Mouse (Mus musculus) erythroblast, embryonic 14.5 days (primary cell): Measurements from ENCODE around the gene Palm3. TPM values are rescaled to one million over a fixed set of nuclear protein-coding genes. Genes with fewer than 3 reads are reported as not detected.
A peak's percentile ranks its signal among the peaks of the same experiment; 100 is the strongest.
"Not testable (repeated sequence)": the region's sequence is repeated elsewhere in the genome, so short reads cannot be mapped to it uniquely, and the experiment has no call there.

Source experiments
- H3K27me3 ChIP-seq: 2 replicates; pipeline ENCODE4 v1.6.1; 2012; ENCODE audit warnings: inconsistent platforms; ENCODE audit not compliant: control insufficient read depth
- H3K36me3 ChIP-seq: 2 replicates; pipeline ENCODE4 v1.6.1; 2012; ENCODE audit warnings: mild to moderate bottlenecking, inconsistent platforms; ENCODE audit not compliant: control insufficient read depth
- H3K4me1 ChIP-seq: 2 replicates; pipeline ENCODE4 v1.6.1; 2012; ENCODE audit warnings: inconsistent platforms; ENCODE audit not compliant: control insufficient read depth
- H3K4me3 ChIP-seq: replicated peaks from 2 replicates; pipeline ENCODE3; 2012; ENCODE audit warnings: moderate library complexity, mild to moderate bottlenecking, inconsistent platforms
- H3K9me3 ChIP-seq: 2 replicates; pipeline ENCODE4 v1.6.1; 2012; ENCODE audit warnings: low read length, inconsistent platforms, mixed read lengths; ENCODE audit not compliant: control insufficient read depth
- GATA1 ChIP-seq: IDR thresholded peaks from 2 replicates; pipeline ENCODE4 v1.6.1; 2012; ENCODE audit warnings: low read length, inconsistent platforms, mixed read lengths
- TAL1 ChIP-seq: IDR thresholded peaks from 3 replicates; pipeline ENCODE4 v1.6.1; 2012; ENCODE audit warnings: low read length, inconsistent platforms, mixed read lengths
- polyA plus RNA-seq: library from polyadenylated mRNA; stranded (reverse); fragments of >175 nt; gene quantifications from 2 replicates; pipeline ENCODE4 v1.2.3, GENCODE M21; 2012

Palm3 gene
- polyA plus RNA-seq, 1 experiment = not detected

GRCm38 (mm10) chr8:84002957-84003611 lies 18.2 kb upstream of the Palm3 start:
- TF ChIP-seq TAL1 (no peak), GATA1 (no peak)
- Histone ChIP-seq H3K27me3 (no peaks in the 10 kb centered on the region), H3K4me1 (peaks cover 58% of the 10 kb centered on the region), H3K9me3 (peaks cover 4% of the 10 kb centered on the region; the same call in 1 of the 2 replicates), H3K36me3 (peaks cover 61% of the 10 kb centered on the region), H3K4me3 (no peak overlapping the region)

- Histone ChIP-seq H3K36me3 (peaks cover 57% of the 10 kb centered on the region), H3K4me3 (peak overlapping the region; percentile 65), H3K4me1 (peaks cover 53% of the 10 kb centered on the region), H3K9me3 (peaks cover 4% of the 10 kb centered on the region; the same call in 1 of the 2 replicates), H3K27me3 (peaks cover 5% of the 10 kb centered on the region)
- TF ChIP-seq TAL1 = no peak
- TF ChIP-seq GATA1 = no peak
Measured at GRCm38 (mm10) chr8:84003612-84004246, 17.5 kb upstream of the Palm3 start.

GRCm38 (mm10) chr8:84004533-84005201 lies 16.6 kb upstream of the Palm3 start:
- TF ChIP-seq GATA1 (no peak), TAL1 (no peak)
- Histone ChIP-seq H3K4me1 (peaks cover 43% of the 10 kb centered on the region), H3K9me3 (peaks cover 4% of the 10 kb centered on the region; the same call in 1 of the 2 replicates), H3K27me3 (peaks cover 12% of the 10 kb centered on the region), H3K36me3 (peaks cover 48% of the 10 kb centered on the region), H3K4me3 (peak overlapping the region; percentile 65)

GRCm38 (mm10) chr8:84005502-84005901 lies 15.8 kb upstream of the Palm3 start:
- H3K4me3 ChIP-seq = not testable (repeated sequence)

GRCm38 (mm10) chr8:84008362-84008761 lies 12.9 kb upstream of the Palm3 start:
- peaks cover 49% of the 10 kb centered on the region for H3K27me3 ChIP-seq
- peaks cover 11% of the 10 kb centered on the region for H3K36me3 ChIP-seq
- TF ChIP-seq GATA1 = no peak
- TF ChIP-seq TAL1 = no peak
- no peak overlapping the region for H3K4me3 ChIP-seq
- H3K9me3 ChIP-seq = peaks cover 14% of the 10 kb centered on the region; the same call in 1 of the 2 replicates
- peaks cover 37% of the 10 kb centered on the region for H3K4me1 ChIP-seq

More at GRCm38 (mm10) chr8:84005502-84005901, 15.8 kb upstream of the Palm3 start:
- Histone ChIP-seq H3K4me1 (peaks cover 41% of the 10 kb centered on the region), H3K27me3 (peaks cover 20% of the 10 kb centered on the region), H3K36me3 (peaks cover 39% of the 10 kb centered on the region)
- not testable (repeated sequence) for H3K9me3 ChIP-seq

- peaks cover 23% of the 10 kb centered on the region for H3K4me1 ChIP-seq
- H3K27me3 ChIP-seq = peaks cover 63% of the 10 kb centered on the region
- H3K36me3 ChIP-seq = no peaks in the 10 kb centered on the region; the same call in 1 of the 2 replicates
- TF ChIP-seq TAL1 (no peak), GATA1 (no peak)
- peaks cover 22% of the 10 kb centered on the region; the same call in 1 of the 2 replicates for H3K9me3 ChIP-seq
- no peak overlapping the region for H3K4me3 ChIP-seq
Measured at GRCm38 (mm10) chr8:84009876-84010275, 11.4 kb upstream of the Palm3 start.

- H3K9me3 ChIP-seq = peaks cover 24% of the 10 kb centered on the region; the same call in 1 of the 2 replicates
- H3K36me3 ChIP-seq = no peaks in the 10 kb centered on the region; the same call in 1 of the 2 replicates
- H3K4me3 ChIP-seq = peak overlapping the region; percentile 29
- H3K27me3 ChIP-seq = peaks cover 64% of the 10 kb centered on the region
- peaks cover 17% of the 10 kb centered on the region for H3K4me1 ChIP-seq
- TF ChIP-seq GATA1 (no peak), TAL1 (no peak)
Measured at GRCm38 (mm10) chr8:84010625-84011611, 10.4 kb upstream of the Palm3 start.

- TF ChIP-seq TAL1 (no peak), GATA1 (no peak)
- H3K27me3 ChIP-seq = peaks cover 64% of the 10 kb centered on the region
Measured at GRCm38 (mm10) chr8:84011705-84012498, 9.4 kb upstream of the Palm3 start, which contains the start of gene 2210011C24Rik. 2210011C24Rik (minus strand) TSS chr8:84012171.

More at GRCm38 (mm10) chr8:84011705-84012498, 9.4 kb upstream of the Palm3 start, which contains the start of gene 2210011C24Rik:
- peaks cover 17% of the 10 kb centered on the region for H3K4me1 ChIP-seq
- H3K4me3 ChIP-seq = peak within 1 kb of the TSS; percentile 29
- no peaks in the 10 kb centered on the region for H3K36me3 ChIP-seq
- peaks cover 26% of the 10 kb centered on the region; the same call in 1 of the 2 replicates for H3K9me3 ChIP-seq
